Mouse (Mus musculus) megakaryocyte, adult 5-6 weeks (primary cell): ENCODE data around the gene Eef1akmt4. TPM values are rescaled to one million over a fixed set of nuclear protein-coding genes. Genes with fewer than 3 reads are reported as not detected.

Source experiments
- ATAC-seq: 2 replicates; pipeline ENCODE4 v1.8.0; 2016; ENCODE audit warnings: mild to moderate bottlenecking, inconsistent platforms; ENCODE audit not compliant: poor library complexity, severe bottlenecking
- total RNA-seq, 2 experiments: library from RNA; stranded (forward) in 1 of 2; stranded (reverse) in 1 of 2; fragments of 153-499, 151-499 nt in 1 of 2; fragments of 221-1000, 200-1000 nt in 1 of 2; gene quantifications; 2 replicates each; pipeline versions ENCODE4 v1.2.3 to v1.2.4; 2015 to 2017

Eef1akmt4 gene
- 12.1 and 12.2 TPM in 2 replicates for total RNA-seq (2015)
- total RNA-seq (2017) = 1.9 and 3.7 TPM in 2 replicates

- ATAC-seq = peak; percentile 94
These were observed at the start of gene Eef1akmt4, which contains the start of the genes Gm49333 and Alg3 for GRCm38 (mm10) chr16:20611357-20612227. TSS of gene Eef1akmt4 (plus strand) at chr16:20611593. TSS of gene Gm49333 (plus strand) at chr16:20611610. TSS of gene Alg3 (minus strand) at chr16:20611735.

- no peak for ATAC-seq
These were observed 46.3 kb upstream of the Eef1akmt4 start for GRCm38 (mm10) chr16:20565075-20565474.

- ATAC-seq = no peak
These were observed 21.9 kb upstream of the Eef1akmt4 start, which contains the start of gene Vwa5b2 for GRCm38 (mm10) chr16:20589366-20589938. TSS of gene Vwa5b2 (plus strand) at chr16:20589471.

- ATAC-seq = no peak
These were observed 21.3 kb upstream of the Eef1akmt4 start for GRCm38 (mm10) chr16:20589939-20590679.

GRCm38 (mm10) chr16:20590680-20591038 lies 20.7 kb upstream of the Eef1akmt4 start:
- no peak for ATAC-seq

- ATAC-seq = no peak
These were observed 20.2 kb upstream of the Eef1akmt4 start for GRCm38 (mm10) chr16:20591076-20591705.

GRCm38 (mm10) chr16:20595060-20595673 lies 16.2 kb upstream of the Eef1akmt4 start:
- ATAC-seq = no peak

GRCm38 (mm10) chr16:20595737-20596136 lies 15.7 kb upstream of the Eef1akmt4 start:
- ATAC-seq = no peak

- ATAC-seq = no peak
These were observed 14.5 kb upstream of the Eef1akmt4 start for GRCm38 (mm10) chr16:20596687-20597441.

- no peak for ATAC-seq
These were observed 10.9 kb upstream of the Eef1akmt4 start for GRCm38 (mm10) chr16:20600511-20600910.

GRCm38 (mm10) chr16:20604705-20605104 lies 6.7 kb upstream of the Eef1akmt4 start:
- no peak for ATAC-seq

GRCm38 (mm10) chr16:20610501-20611356 lies 664 bp upstream of the Eef1akmt4 start:
- peak; percentile 75 for ATAC-seq

GRCm38 (mm10) chr16:20619541-20620398 lies 8.4 kb downstream of the Eef1akmt4 start:
- ATAC-seq = peak; percentile 52

GRCm38 (mm10) chr16:20620399-20620735 lies 9.0 kb downstream of the Eef1akmt4 start:
- ATAC-seq = no peak

- no peak for ATAC-seq
These were observed 9.4 kb downstream of the Eef1akmt4 start for GRCm38 (mm10) chr16:20620751-20621190.

- peak; percentile 62 for ATAC-seq
These were observed 10.0 kb downstream of the Eef1akmt4 start, which contains the start of gene Camk2n2 for GRCm38 (mm10) chr16:20621191-20621990. TSS of gene Camk2n2 (minus strand) at chr16:20621287.
